Mouse (Mus musculus): ENCODE measurements around the gene Matk.

Matk gene

DNA sequence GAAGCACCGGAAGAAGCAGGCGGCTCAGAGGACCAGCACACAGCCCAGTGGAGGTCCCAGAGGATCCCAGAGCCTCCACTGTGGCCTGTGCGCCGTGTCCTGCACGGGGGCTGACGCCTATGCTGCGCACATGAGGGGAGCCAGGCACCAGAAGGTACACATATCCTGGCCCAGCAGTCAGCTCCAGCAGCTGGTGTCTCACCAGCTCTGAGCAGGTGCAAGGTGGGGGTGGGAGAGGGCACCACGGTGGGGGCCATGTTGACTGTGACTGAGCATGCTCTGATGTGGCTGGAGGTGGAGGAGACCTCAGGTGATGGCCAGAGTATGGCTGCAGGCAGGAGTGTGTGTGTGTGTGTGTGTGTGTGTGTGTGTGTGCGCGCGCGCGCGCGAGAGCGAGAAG, 10.7 kb upstream of the Matk start:
- DNase-seq (ENCODE audit: low spot score in 2 of 2), result no peak

DNA sequence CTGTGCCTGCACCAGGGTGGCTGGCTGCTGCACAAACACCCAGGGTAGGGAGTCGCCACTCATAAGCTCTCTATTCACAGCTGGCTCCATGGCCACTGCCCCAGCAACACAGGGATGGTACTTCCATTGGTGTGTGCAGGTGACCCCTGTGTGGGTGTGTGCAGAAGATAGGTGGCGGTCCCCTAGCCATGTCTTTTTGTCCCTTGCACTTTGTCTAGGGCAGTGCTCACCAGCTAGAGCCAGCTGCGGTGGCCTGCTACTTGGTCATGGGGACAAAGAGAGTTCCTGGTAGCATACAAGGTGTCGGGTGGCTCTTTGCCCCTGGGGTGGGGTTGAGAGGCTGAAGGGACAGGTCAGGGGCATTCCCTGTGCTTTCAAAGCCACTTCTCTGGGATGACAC, 8.6 kb upstream of the Matk start:
- DNase-seq (ENCODE audit: low spot score in 2 of 2), result no peak

DNA sequence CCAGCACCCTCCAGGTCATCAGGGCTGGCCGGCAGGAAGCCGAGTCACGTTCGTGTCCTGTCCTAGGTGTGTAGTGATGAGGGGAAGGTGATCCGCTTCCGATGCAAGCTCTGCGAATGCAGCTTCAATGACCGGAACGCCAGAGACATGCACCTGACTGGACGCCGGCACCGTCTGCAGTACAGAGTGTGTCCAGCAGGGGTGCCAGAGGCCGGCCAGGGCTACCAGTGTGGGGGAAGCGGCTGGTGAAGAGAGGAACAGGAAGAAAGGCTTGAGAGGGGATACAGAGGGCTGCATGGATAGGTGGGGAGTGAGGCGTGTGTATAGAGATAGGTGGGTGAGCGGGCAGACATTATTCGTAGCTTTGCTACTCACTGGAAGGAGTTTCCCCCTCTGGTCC, 8.1 kb upstream of the Matk start:
- DNase-seq (ENCODE audit: low spot score in 2 of 2), result peak in 1 of 2 experiments; percentile 78

DNA sequence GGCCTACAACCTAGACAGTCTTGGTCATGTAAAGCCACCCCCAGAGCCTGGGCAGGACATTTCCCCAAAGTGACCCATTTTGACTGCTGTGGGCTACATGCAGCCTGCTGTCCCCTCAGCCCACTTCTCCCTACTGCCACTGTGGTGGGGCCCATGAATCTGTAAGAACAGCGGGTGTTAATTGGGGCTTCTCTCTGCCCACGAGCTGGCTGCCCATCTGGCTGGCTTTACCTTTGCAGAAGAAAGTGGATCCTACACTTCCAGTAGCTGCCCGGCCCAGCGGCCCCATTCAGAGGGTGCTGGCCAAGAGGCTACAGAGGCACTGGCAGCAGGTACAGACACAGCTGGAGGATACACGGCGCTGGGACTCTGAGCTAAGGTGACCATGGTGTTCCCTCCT, 7.6 kb upstream of the Matk start:
- DNase-seq (ENCODE audit: low spot score in 2 of 2), result no peak

DNA sequence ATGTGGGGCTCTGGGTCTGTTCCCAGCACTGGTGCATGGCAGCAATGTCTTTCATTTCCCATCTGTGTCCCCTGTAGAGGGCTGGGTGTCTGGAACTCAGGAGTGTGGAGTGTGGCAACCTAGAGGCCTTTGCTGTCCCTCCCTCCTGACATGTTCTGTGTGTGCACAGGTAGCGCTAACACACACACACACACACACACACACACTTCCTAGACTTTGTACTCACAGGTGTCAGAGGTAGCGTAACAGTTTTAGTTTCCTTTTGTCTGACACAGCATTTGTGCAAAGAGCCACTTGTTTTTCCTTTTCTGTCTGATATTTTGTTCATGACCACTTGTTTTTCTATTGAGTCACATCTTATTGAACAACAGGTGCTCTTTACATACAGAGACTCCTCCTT, 4.9 kb upstream of the Matk start:
- DNase-seq (ENCODE audit: low spot score in 2 of 2), result no peak

DNA sequence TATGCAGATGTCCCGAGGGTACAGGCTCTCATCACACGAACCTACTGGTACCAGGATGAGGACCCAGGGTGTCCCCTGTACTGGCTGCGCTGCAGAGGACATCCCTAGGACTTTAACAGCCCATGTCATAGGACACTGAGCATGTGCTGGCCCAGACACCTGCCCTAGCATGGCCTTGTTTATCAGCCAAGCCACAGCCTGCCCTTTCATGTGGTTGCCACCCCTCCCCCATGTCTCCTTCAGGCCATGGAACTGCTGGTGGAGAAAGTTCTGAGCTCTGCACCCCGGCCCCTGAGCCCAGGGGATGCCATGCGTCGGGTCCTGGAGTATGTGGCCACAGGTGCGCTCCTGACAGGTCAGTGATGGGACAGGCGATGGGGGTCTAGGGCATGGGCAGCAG, 3.3 kb upstream of the Matk start:
- no peak for DNase-seq (ENCODE audit: low spot score in 2 of 2)

DNA sequence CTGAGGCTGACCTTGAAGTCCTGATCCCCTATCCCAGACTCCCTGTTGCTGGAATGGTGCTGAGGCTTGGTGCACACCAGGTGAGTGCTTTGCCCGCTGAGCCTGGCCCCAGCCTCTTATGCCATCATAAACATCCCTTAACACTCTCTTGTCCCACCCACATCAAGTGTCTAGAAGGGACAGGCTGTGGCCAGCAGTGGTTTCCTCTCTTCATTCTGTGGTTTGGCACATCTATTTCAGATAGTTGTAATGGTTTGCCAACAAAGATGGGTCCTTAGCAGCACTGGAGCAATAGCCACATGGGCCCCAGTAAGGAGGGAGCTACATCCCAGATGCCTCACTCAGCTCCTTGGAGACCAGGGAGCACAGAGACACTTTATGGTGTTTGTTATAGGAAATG, 2.2 kb downstream of the Matk start:
- no peak for DNase-seq (ENCODE audit: low spot score in 2 of 2)

DNA sequence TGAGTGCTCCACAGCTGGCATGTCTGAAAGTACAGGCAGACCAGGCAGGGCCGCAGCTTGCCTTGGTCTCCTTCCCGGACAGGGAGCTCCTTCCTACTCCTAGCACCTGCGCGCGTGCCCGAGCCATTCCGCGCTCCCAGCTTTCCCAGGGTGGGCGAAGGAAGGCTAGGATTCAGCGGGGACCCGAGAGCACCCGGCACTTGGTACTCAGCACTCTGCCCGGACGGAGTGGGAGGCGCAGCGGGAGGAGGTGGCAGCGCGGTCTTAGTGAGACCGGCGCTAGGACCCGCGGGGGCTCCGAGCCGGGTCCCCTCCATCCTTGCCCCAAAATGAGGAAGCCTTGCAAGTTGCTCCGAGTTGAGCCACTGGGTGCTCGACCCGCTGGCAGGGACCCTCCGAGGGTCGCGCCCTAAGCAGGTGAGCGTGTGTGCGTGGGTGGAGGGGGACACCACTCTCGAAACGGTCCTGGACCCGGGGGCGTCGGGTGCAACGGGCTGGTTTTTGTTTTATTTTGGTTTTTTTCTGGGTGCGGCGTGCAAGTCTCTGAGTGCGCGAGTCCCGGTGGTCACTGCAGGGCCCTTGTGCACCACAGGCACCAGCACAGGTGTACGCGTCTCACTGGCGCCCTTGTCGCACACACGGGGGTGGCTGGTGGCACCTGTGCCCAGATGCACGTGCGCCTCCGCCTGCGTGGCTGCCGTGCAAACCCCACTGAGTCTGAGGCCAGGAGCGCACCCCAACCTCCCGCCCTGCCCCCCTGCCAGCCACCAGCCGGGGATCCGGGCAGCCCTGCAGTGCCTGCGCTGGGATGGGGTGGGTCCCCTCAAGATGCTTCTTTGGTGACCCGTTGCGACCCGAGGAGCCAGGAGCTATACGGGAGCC, 4.7 kb downstream of the Matk start:
- no peak for DNase-seq (ENCODE audit: low spot score in 2 of 2)

DNA sequence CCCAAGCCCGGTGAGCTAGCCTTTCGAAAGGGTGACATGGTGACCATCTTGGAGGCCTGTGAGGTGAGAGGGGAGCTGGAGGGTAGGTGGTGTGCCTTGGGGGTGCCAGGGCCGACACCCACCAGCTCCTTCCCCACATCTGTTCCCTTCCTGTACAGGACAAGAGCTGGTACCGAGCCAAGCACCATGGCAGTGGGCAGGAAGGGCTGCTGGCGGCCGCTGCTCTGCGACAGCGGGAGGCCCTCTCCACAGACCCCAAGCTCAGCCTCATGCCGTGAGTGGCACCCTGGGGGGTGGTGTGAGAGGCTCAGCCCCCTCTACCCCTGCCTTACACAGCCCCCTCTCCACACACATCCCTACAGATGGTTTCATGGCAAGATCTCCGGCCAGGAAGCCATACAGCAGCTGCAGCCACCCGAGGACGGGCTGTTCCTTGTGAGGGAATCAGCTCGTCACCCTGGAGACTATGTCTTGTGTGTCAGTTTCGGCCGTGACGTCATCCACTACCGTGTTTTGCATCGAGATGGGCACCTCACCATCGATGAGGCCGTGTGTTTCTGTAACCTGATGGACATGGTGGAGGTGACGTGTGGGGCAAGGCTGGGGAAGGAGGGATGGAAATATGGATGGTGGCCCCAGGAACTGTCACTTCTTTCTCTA, 6.6 kb downstream of the Matk start:
- DNase-seq (ENCODE audit: low spot score in 2 of 2), result no peak

DNA sequence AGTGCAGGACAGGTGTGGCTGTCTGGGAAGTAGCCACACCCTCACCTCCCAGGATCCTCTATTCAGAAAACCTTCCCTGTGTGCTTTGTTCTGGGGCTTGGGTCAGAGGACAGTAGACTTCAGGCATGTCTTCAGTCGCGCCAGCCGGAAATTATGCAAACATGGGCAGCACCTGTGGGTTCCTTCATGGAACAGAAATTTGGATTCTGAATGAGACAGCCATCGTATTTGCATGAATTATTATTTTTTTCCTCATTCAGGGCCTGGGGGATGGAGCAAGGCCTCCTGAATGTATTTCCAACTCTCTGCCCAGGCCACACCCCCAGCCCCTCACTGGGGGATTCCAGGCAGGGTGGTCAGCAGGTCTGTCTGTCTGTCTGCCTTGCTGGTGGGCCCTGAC, 8.3 kb downstream of the Matk start:
- no peak for DNase-seq (ENCODE audit: low spot score in 2 of 2)

DNA sequence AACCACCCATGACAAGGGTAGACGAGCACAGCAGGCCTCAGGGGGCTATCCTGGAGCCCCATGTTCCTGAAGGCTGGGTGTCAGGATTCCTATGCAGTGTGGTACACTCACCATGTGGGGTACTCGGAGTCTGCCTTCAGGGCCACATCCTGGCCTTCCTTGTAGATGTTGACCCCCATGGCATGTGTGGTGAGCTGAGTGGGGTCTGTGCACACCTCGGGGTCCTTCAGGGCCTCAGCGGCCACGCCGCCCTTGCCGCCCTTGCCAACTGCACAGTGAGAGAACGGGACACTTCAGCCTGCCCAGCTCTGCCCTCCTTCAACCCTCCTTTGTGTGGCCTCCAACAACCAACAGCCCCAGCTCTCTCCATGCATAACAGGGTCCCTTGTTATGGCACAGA, 12.8 kb downstream of the Matk start:
- DNase-seq (ENCODE audit: low spot score in 2 of 2), result no peak

DNA sequence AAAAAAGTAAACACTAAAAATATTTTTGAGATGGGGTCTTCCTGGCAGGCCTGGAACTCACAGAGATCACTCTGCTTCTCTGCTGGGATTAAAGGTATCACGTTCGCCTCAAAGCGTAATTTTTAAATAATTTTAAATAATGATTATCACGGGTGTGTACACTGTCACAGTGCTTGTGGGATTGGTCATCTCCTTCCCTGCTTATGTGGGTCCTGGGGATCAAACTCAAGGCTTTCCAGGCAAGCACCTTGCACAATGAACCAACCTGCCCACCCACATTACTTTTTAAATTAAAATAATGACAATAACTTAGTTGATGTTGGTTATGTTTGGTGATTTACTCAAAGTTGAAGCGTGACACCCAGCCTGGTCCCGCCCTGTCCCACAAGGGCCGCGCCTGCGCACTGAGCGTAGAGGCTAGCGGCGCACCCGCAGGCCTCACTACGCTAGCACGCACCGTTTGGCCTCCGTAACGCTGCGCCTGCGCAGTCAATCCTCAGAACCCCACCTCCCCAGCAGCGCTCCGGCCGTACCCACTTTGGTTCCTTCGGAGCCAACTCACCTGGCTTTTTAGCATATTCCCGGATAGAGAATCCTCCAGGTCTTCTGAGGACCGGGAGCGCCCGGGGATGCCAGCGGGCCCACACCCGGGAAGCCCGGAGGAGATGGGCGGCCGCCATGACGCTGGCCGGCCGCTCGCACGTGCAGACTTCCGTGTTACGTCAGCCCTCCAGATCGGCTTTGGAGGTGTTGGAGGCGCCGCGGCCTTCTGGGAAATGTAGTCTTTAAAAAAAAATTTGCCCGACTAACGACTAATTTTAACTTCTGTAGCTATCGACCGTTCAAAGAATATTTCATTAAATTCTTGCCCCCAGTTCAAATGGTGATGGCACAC, 13.7 kb downstream of the Matk start, which contains the start of the genes Mrpl54 and Apba3:
Gene Mrpl54 (minus strand): TSS at position 724 of the 895 bp plus-strand sequence.
Gene Apba3 (plus strand): TSS at position 750 of the 895 bp plus-strand sequence.
- DNase-seq (ENCODE audit: low spot score in 2 of 2), result peak; percentile 93 to 95

DNA sequence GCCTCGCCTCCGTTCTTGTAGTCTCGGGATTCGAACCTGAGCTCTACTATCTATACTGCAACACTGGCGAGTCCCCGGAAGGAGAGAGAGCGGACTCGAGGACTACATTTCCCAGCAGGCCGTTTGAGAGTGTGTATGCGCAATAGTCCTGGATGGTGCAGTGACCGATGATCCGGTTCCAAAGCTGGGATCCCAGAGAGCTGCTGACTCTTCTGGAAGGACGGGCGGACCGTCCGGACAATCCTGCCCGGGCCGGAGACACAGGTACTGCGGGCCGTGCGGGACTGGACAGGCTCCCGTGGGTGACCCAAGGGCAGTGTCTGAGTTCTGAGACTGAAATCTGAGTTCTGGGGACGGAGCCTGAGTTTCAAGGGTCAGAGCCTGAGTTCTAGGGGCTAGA, 15.3 kb downstream of the Matk start:
- peak; percentile 62 to 63 for DNase-seq (ENCODE audit: low spot score in 2 of 2)

DNA sequence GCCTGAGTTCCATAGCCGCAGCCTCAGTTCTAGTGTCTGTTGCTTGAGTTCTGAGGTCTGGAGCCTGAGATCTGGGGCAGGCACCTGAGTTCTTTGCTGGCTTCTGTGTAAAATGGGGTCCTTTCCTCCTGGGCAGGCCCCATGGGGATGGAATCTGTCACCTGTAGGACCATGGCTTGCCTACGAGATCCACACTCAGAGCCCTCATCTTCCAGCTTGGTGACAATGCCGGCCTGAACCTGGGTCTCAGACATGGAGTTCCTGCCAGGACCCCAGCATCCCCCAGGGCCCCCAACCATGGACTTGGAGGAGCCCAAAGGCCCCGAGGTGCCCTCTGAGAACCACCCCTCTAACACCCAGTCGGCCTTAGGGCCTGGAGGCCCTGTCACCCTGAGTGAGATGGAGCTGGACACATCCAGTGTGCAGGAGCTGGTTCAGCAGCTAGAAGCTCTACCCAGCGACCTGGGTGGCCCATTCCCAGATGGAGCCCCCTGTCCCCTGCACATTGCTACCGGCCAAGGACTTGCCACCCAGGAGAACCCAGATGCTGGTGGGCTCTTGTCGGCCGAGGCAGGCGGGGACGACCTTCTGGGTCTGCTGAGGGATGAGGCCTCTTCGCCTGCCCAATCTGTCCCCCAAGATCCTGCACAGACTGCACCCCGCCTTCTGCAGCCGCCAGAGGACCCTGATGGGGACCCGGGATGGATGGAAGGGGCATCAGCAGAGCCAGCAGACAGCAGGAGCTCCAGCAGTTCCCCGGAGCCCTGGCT, 16.1 kb downstream of the Matk start:
- no peak for DNase-seq (ENCODE audit: low spot score in 2 of 2)

DNA sequence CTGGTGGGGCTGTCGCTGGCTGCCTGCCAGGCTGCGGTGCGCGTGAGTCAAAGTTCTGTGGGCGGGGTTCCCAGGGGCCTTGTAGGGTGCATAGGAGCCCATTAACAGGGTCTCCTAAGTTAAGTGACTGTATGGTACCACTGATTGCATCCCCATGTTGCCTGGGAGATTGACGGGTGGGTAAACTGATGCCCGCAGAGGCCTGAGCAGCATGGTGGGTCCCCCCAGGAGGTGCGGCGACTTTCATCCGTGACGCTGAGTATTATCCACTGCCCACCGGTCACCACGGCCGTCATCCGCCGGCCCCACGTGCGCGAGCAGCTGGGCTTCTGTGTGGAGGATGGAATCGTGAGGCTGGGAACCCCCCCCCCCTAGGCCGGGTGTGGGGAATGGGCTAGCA, 19.6 kb downstream of the Matk start:
- DNase-seq (ENCODE audit: low spot score in 2 of 2), result no peak

DNA sequence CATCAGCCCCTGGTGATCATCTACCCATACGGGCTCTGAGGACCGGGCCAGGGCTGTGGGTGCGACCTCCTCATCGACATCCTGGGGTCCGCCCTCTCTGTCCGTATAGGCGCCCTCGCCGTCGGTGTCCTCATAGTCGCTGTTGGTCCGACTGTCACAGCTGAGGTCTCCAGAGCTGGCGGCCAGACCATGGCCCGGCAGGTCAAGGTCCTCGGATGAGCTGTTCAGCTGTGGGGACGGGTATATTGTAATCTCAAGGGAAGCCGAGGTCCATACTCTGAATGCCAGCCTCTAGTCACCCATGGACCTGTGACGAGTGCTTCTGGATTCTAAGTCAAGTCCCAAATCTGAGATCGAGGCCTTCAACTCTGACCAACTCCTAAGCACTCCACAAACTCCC, 21.1 kb downstream of the Matk start:
- DNase-seq (ENCODE audit: low spot score in 2 of 2), result no peak

DNA sequence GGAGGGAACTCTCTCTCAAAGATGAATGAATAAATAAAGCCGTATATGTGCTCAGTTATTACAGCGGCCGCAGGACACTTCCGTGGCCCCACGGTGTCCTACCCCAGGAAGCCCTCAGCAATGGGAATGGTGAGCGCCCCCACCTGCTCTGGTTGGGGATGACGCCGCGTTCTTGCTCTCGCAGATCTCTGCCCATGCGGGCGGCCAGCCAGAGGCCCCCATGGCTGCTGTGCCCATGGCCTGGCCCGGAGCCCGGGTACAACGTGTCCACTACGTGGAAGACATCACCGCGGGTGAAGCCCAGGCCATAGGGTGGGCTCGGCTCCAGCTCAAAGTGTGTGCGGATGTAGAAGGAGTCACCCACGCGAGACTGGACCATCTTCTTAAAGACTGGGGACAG, 24.9 kb downstream of the Matk start:
- DNase-seq (ENCODE audit: low spot score in 2 of 2), result no peak

DNA sequence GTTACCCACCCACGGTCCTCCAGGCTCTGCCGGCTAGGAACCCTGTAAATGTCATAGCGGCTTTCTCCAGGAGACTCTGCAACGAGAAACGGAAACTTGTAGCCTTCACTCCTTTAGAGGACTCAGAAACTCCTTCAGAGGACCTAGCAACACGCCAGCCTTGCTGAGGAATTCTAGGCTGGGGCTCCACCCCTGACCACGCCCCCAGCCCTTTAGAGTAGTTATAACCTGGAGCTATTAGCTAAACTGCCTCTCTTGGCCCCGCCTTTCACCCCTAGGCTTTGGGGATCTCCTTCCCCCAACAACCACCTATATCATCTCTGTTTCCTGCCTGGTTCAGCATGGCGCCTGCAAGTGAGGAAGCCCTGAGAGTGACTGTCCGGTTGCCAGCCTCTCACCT, 26.8 kb downstream of the Matk start:
- DNase-seq (ENCODE audit: low spot score in 2 of 2), result no peak

DNA sequence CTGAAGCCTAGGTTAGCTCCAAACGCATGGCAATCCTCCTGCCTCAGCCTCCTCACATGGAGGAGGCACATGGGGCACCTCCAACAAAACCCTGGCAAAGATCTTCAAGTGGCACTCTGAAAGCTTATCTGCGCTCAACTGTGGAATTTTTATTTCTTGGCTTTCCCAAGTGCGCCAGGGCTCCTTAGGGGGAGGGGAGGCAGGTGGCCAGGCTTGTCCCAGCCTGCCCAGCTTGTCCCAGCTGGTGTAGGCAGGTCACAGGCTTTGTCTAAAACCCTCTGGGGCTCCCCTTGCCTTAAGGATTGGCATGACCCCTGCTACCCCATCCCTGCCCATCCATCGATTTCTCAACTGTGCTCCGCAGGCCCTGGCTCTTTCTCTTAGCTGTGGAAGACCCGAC, 31.5 kb downstream of the Matk start:
- no peak for DNase-seq (ENCODE audit: low spot score in 2 of 2)

DNA sequence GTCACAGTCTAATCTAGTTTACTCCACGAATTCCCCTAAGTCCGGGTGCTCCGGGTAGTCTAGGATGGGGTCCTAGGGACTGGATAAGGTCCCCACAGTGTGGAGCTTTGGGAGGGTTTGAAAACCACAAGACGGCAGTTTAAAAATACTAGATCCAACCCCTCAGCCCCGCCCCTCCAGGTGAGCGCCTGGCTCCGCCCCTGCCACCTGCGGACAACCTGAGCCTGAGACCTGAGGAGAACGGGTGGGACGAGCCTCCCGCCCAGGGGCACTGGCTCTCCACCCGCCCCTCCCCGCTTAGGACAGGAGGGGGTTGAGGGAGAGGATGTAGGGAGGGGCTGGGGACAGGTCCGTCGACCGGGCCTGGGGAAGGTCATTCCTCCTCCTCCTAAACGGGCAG, 32.0 kb downstream of the Matk start:
- no peak for DNase-seq (ENCODE audit: low spot score in 2 of 2)

DNA sequence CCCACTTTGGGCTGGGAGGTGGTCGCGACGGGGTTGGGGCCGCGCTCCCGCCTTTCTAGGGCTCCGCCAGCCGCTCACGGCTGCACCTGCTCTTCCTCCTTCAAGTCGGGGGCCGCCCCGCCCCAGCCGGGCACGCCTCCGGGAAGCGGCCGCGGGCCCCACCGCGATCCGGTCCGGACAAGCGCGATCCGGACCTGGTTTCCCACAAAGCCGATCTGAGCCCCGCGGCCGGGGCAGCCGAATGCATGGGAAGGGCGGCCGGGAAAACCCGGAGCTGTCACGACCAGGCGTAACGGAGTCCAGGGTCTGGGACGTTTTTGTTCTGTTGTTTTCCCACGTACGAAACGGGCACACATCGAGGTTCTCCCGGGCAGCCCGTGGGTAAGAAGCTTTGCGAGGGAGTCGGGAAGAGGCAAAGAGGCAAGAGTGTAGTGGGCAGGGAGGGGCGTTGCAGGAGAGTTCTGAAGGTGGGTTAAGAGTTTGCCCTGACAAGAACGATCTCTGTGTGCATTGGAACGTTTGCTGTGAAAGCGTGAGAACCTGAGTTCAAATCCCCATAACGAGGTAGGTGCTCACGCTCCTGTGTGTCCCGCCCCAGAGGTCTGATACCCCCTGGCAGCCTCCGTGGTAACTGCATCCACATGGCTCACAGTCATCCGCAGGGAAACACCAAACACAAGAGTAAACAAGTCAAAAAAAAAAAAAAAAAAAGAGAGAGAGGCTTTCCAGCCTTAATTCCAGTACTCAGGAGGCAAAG, 33.1 kb downstream of the Matk start:
- DNase-seq (ENCODE audit: low spot score in 2 of 2), result peak; percentile 62 to 74

All from frontal cortex, postnatal 25 days (tissue).